Comparison of ENCODE assay signal across 10 mouse cellular contexts in genomic region chrX:48278103-48278502, GRCm38 (mm10). TPM values are rescaled to one million over a fixed set of nuclear protein-coding genes. Genes with fewer than 3 reads are reported as not detected.
DNase-seq lines count a peak whose midpoint lies in the region; ATAC-seq and TF ChIP-seq lines count a peak whose summit lies in the region.
"Had no signal": no experiment of that assay in that cellular context is flagged by ENCODE, and none has a peak within 500 bp of the region (broad histone marks: within the 10 kb centered on the region; RNA-seq: fewer than 3 reads in every experiment).

No protein-coding gene starts in this region.

- no peak overlapping the region for H3K27ac ChIP-seq in liver, embryonic 12.5 days
- H3K27ac ChIP-seq in lung, postnatal 0 days (ENCODE audit: low read length): no peak overlapping the region
- H3K27ac ChIP-seq: embryonic facial prominence, embryonic 15.5 days; neural tube, embryonic 12.5 days had no signal

- no peak overlapping the region for H3K9ac ChIP-seq in liver, embryonic 12.5 days
- no peak overlapping the region for H3K9ac ChIP-seq in lung, postnatal 0 days (replicated peaks; ENCODE audit: low read depth)
- H3K9ac ChIP-seq: embryonic facial prominence, embryonic 15.5 days; neural tube, embryonic 12.5 days had no signal

- peak; percentile 36 for DNase-seq in cerebellum, adult 8-10 months
- DNase-seq in liver: peak; percentile 54
- peak; percentile 12 for DNase-seq in adrenal gland, postnatal 25 days
- DNase-seq in lung, postnatal 0 days (ENCODE audit: low spot score): peak; percentile 44
- DNase-seq in thymus, postnatal 25 days: peak; percentile 39

- H3K4me3 ChIP-seq in liver, embryonic 12.5 days: no peak overlapping the region
- H3K4me3 ChIP-seq in lung, postnatal 0 days (ENCODE audit: low read depth, low read length): no peak overlapping the region
- H3K4me3 ChIP-seq: embryonic facial prominence, embryonic 15.5 days; neural tube, embryonic 12.5 days had no signal

- no peak for ATAC-seq in cerebellum, adult (ENCODE audit: insufficient number of reproducible peaks, low FRiP score, low TSS enrichment)
- ATAC-seq in liver, embryonic 12.5 days: no peak
- ATAC-seq in granulocyte monocyte progenitor cell, adult 5-6 weeks (replicated peaks; ENCODE audit: poor library complexity, severe bottlenecking): peak; percentile 46; the same call in 1 of the 2 replicates
- ATAC-seq in lung, postnatal 0 days: no peak

- WGBS in liver, embryonic 12.5 days (ENCODE audit: insufficient replicate concordance): 38% methylated on average over 3 of the region's 3 CpGs
- WGBS in lung, postnatal 0 days: 42% methylated on average over 3 of the region's 3 CpGs

- peaks cover 76% of the 10 kb centered on the region for H3K36me3 ChIP-seq in liver, embryonic 12.5 days
- no peaks in the 10 kb centered on the region for H3K36me3 ChIP-seq in lung, postnatal 0 days (ENCODE audit: insufficient read depth, low read length)

- H3K27me3 ChIP-seq in liver, embryonic 12.5 days (replicated peaks): no peaks in the 10 kb centered on the region
- H3K27me3 ChIP-seq in lung, postnatal 0 days (replicated peaks; ENCODE audit: insufficient read depth, low read length): no peaks in the 10 kb centered on the region
- H3K27me3 ChIP-seq: embryonic facial prominence, embryonic 15.5 days; neural tube, embryonic 12.5 days had no signal

- no peaks in the 10 kb centered on the region for H3K9me3 ChIP-seq in liver, embryonic 12.5 days (replicated peaks)
- no peaks in the 10 kb centered on the region for H3K9me3 ChIP-seq in lung, postnatal 0 days (ENCODE audit: low read length)
- H3K9me3 ChIP-seq: embryonic facial prominence, embryonic 15.5 days; neural tube, embryonic 12.5 days had no signal

- H3K4me2 ChIP-seq in liver, embryonic 12.5 days: no peak overlapping the region
- no peak overlapping the region for H3K4me2 ChIP-seq in lung, postnatal 0 days (replicated peaks; ENCODE audit: low read depth, low read length)
- H3K4me2 ChIP-seq: embryonic facial prominence, embryonic 15.5 days; neural tube, embryonic 12.5 days had no signal

- no peaks in the 10 kb centered on the region; the same call in 1 of the 2 replicates for H3K4me1 ChIP-seq in liver, embryonic 12.5 days
- no peaks in the 10 kb centered on the region for H3K4me1 ChIP-seq in lung, postnatal 0 days (ENCODE audit: insufficient read depth, low read depth, low read length)
- H3K4me1 ChIP-seq: embryonic facial prominence, embryonic 15.5 days; neural tube, embryonic 12.5 days had no signal

- TF ChIP-seq CTCF in lung, postnatal 0 days (IDR thresholded peaks at IDR 0.05): peak; percentile 74

- no peak for TF ChIP-seq EP300 in lung, postnatal 0 days (IDR thresholded peaks at IDR 0.05)

RNA-seq across cellular contexts. Expression of gene Utp14a, which starts 21.4 kb away (rescaled TPM):
- 19.3 and 22.5 TPM in 2 replicates for polyA plus RNA-seq in liver, embryonic 12.5 days (2016; fragmentation: Nextera tagmentation; extraction: Ambion mirVana)
- total RNA-seq in adrenal gland, postnatal 25 days (2021): 15.8 and 18.5 TPM in 2 replicates
- total RNA-seq in granulocyte monocyte progenitor cell, adult 5-6 weeks (2014; fragmentation: Nextera tagmentation): 39.7 and 45.3 TPM in 2 replicates
- total RNA-seq in granulocyte monocyte progenitor cell, adult 5-6 weeks (2017): 91.9 and 95.0 TPM in 2 replicates
- 11.0 and 11.5 TPM in 2 replicates for polyA plus RNA-seq in lung, postnatal 0 days (2015; fragmentation: Nextera tagmentation; extraction: Ambion mirVana)
